Mouse (Mus musculus) heart, adult 18-20 months (tissue): ENCODE measurements around the gene Ckap5. TPM values are rescaled to one million over a fixed set of nuclear protein-coding genes. Genes with fewer than 3 reads are reported as not detected.
A peak's percentile ranks its signal among the peaks of the same experiment; 100 is the strongest.
"Not testable (repeated sequence)": the region's sequence is repeated elsewhere in the genome, so short reads cannot be mapped to it uniquely, and the experiment has no call there.

Source experiments
- DNase-seq, 2 experiments: peaks; one replicate each; pipeline ENCODE4 v3.0.0; 2021 to 2022; ENCODE audit warnings: mixed read lengths in 1 of 2
- total RNA-seq, 2 experiments: library from RNA; stranded (reverse); gene quantifications; 2 replicates each; pipeline ENCODE4 v1.2.3; 2021

The Ckap5 gene
- total RNA-seq, 2 experiments from 2014 or later = 49.1 to 50.4 TPM

DNA sequence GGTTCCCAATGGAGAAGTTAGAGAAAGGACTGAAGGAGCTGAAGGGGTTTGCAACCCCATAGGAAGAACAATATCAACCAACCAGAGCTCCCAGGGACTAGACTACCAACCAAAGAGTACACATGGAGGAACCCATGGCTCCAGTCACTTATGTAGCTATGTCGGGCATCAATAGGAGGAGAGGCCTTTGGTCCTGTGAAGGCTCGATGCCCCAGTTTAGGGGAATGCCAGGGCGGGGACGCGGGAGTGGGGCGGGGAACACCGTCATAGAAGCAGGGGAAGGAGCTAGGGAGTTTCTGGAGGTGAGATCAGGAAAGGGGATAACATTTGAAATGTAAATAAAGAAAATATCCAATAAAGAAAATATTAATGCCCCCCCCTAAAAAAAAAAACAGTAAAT, 96.8 kb downstream of the Ckap5 start:
- DNase-seq = not testable (repeated sequence)

DNA sequence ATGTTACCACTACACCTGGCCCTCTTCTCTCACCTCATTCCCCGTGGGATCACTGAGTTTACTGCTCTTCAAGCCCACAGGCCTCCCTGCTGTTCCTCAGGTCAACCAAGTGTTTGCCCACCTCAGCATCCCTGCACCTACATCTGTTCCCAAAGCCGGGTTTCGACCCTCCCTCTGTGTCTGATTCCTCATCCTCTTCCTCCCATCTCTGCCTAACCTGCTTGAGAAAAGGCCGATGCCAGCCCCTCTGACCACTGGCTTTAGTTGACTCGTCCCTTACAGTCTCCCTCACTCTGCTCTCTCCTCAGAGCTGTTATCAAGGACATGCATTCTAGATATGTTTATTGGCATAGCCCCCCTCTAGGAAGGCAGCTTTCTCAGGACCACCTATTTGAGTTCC, 100.9 kb downstream of the Ckap5 start:
- no peak for DNase-seq

DNA sequence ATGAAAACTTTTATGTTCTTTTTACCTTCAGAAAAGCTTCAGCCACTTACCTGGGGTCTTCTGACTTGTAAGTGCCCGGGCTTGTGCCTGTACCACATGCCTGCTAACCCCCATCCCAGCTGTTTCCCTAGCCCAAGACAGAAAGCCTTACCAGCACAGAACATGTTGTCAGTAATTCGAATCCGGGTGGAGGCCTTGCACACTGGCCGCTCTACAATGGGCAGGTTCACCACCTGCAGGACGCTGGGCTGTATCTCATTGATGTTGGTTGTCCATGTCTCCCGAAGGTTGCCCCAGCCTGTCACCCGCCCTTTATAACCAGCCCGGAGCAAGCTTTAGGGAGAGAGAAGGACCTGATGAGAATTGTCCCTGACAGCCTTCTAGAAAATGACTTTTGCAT, 101.6 kb downstream of the Ckap5 start:
- DNase-seq = no peak

DNA sequence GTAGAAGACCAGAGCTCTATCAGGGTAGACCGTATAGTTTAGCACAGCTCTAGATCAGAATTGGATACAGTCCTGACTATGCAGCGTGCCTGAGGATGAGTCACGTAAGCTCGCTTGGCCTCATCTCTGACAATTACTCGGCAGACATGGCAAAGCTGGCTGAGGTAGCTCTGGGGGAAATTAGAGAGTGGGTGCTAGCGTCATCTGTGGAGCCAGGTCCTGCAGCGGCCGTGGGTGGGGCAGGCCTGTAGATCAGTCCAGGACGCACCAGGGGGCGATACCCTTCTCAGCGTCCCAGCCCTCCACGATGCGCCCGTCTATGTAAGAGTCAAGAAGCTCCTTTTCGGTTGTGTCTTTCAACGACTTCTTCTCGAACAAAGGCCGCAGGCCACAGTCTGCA, 103.1 kb downstream of the Ckap5 start:
- DNase-seq = no peak

DNA sequence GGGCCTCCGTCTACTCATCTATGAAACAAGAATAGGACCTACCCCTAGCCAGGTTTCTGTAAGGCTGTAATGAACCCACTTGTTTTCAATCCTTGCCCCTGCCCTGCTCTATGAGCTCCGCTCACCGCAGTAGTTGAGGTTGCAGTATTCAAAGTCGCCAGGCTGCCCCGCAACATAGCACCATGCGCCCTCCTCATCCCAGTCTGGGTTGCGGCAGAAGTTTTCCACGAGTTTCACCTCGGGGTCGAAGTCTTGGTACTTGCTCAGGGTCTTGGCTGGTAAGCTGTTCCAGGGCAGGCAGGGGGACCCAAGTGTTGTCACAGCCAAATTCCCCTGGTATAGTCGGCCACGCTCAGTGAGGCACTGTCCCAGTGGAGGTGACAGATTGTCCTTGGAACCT, 103.8 kb downstream of the Ckap5 start:
- DNase-seq = no peak

DNA sequence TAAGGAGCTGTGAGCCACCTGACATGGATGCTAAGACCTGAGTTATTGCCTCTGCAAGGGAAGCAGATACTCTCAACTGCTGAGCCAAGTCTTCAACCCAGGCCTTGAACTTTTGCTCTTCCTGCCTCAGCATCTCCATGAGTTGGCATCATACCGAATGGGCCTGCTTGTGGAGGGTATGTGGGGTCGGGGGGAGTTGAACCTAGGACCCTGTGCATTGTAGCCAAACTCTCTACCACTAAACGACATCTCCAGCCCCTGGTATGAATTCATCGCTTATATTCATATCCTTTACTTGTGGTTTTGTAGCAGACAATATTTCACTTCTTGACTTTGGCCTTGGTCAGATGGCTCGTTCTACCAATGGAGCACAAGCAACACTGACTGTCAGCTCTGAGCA, 105.3 kb downstream of the Ckap5 start:
- no peak for DNase-seq

DNA sequence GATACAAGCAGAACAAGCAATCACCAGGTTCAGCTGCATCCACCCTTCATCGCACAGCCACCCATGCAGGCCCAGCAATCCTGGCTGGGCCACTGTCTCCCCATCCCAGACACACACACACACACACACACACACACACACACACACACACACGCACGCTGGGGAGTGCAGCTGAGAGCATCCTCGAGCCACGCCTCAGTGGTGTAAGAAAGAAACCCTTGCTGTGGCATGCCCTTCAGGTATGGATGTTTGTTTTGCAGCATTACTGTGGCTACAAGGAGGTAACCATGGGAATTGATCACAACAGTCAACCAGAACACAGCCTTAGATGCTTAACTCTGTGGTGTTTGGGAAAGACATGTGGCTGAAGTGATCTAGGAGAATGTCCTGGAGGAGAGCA, 105.8 kb downstream of the Ckap5 start:
- no peak for DNase-seq

DNA sequence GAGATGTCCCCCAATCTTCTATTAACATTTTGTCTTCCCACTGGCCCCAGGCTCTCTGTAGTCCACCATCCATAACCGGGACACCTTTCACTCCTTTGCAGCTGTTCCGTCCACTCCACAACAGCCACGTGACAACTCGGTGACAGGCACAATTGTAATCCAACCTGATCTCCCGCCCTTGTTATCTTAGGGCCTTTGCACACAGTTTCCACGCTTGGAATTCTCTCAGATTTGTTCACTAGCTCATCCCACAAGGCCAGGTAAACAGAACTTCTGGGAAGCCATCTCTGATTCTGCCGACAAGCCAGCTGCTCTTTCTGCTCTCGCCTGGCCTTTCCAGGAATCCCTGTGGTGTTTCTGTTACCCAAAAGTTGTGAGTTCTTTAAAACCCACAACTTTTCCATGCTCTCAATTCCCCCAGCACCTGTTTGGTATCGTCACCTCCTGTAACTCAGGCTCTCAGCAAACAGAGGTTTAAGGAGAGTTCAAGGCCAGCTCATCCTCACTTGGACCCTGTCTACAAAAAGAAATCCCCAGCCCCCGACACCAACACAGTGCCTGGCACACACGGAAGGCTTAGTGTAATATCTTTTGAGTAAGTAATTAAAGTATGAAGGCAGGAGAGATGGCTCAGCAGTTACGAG, 106.9 kb downstream of the Ckap5 start:
- no peak for DNase-seq

DNA sequence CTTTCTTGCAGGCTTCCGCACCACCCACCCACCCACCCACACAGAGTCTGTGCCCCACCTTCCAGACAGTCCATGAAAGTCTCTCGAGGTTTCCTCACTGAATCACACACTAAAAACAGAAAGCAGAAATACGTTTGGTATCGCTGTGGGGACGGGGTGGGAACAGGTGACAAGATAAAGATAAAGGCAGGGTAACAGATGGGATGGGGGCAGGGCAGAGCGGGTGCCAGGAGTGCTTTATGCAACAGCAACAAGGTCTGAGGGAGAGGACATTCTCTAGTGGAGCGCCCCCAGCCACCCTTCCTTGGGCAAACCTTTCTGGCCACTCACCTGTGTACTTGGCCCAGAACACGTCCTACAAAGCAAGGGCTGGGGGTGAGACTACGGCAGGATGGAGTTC, 108.3 kb downstream of the Ckap5 start:
- no peak for DNase-seq

DNA sequence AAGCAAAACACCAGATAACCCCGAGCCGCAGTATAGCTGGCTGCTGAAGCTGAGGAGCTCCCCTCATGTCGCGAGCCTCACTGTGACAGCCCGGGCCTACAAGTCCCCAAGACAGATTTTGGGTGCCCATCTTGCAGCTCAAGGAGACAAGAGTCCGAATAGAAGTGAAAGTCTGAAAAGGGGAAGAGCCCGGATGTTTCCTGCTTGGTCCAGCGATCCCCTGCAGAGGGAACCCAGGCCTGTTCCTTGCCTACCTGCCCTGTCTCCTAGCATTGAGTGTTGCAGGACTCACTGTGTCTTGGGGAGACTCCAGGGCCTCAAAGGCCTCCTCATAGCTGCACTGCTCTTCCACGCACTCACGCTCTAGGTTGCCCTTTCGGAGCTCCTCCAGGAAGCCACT, 108.9 kb downstream of the Ckap5 start:
- DNase-seq = no peak

DNA sequence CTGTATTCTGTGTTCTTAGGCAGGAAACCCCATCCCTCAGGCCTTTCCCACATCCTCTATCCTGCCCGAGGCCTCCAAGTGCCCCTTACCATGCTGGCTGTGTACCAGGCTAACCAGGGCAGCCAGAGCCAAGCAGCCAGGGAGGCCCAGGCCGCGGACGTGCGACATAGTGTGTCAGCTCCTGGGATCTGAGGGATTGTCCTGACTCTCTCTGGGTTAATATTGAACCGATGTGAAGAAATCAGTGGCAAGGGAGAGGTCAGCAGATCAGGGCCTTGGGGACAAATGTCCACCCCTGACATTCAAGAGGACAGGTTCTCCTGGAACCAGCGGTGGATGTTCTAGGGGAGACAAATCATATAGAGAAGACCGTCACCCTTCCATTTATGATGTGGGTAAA, 109.7 kb downstream of the Ckap5 start, which contains the start of gene F2:
TSS of gene F2 (minus strand) at position 186 of the 400 bp plus-strand sequence.
- no peak for DNase-seq

DNA sequence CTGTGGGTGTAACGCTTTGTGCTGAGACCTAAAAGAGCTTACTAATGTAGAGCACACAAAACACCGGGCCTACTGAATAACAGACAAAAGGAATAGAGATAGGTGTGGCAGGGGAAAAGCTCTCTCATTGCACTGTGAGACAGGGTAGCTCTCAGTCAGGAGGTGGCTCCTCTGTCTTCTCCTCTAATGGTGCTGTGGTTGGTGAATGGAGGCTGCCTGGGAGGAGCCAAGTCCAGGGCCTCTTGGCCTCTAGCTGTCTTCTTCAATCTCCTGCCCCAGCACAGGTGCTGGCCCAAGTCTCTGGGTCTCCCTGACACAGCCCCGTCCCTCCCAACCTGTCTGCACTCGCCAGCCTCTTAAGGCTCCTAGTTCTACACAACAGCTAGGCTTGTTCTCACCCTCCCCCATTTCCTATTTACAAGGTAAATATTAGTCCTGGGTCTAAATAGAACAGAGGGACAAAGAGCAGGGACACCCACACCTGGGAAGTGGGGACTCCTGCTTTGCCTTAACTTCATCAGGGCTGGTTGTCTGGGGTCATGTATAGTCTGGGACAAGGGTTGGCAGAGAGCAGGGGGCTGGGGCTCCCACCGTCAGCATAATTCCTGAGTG, 110.3 kb downstream of the Ckap5 start:
- DNase-seq = no peak

DNA sequence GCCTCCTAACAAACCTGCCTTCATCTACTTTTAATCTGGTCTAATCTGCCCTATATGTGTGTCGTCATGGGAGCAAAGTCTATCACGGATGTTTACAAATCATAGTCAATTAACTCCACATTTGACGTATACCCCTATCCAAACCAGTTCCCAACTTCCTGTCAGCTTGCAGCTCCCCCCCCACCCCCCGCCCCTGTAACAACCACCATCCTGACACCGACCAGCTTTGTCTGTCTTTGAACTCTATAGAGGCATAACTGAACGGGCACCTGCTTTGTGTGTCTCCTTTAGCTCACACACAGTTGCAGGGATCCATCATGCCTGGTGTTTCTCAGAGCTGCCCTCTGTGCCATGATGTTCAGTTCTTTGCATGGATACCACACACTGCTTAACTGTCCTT, 112.4 kb downstream of the Ckap5 start:
- no peak for DNase-seq

DNA sequence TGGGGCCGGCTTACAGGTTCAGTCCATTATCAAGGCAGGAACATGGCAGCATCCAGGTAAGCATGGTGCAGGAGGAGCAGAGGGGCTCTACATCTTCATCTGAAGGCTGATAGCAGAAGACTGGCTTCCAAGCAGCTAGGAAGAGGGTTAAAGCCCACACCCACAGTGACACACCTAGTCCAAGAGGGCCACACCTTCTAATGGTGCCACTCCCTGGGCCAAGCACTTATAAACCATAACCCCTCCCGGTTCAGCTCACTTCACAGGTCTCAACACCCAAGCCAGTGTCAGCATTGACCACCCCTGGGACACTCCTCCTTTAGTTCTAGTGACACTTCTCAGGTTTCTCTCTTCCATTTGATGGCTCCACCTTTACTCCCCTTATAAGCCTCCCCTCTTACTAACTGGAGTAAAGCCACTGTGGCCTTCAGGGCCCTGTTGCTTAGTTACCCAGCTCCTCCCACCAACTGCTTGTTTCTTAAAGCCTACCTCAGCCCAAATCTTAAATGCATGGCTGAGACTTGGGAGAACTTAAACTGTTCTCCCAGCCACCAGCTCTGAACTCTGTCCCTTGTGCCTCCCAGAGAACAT, 116.4 kb downstream of the Ckap5 start:
- DNase-seq = no peak

DNA sequence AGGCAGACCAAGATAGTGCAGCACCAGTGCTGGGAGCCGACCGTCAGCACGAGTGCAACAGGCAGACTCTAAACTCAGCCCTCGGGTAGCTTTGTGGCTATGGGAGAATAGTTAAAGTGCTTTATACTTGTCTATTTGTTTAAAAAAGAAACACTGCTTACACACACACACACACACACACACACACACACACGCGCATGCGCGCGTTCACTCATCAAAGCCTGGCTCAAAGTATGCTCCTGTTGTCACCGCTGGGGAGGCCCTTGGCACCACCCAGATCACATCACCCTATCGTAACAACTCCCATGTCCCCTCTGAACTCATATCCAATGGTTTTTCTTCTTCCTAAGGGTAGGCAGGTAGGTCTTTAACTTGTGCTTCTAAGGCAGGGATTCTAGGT, 117.5 kb downstream of the Ckap5 start:
- no peak for DNase-seq

DNA sequence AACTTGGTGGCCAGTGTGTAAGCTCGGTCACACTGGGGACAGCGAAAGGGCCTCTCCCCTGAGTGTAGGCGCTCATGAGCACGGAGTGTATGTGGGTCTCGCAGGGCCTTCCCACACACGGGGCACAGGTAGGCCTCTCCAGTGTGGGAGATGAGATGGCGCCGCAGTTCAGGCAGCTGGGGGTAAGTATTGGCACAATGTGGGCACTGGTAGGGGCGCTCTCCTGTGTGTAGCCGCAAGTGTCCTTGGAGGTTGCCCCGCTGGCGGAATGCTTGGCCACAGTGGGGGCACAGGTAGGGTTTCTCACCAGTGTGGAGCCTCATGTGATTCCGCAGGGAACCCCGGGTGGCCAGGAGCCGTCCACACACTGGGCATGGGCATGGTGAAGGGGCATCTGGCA, 118.8 kb downstream of the Ckap5 start:
- DNase-seq = no peak

DNA sequence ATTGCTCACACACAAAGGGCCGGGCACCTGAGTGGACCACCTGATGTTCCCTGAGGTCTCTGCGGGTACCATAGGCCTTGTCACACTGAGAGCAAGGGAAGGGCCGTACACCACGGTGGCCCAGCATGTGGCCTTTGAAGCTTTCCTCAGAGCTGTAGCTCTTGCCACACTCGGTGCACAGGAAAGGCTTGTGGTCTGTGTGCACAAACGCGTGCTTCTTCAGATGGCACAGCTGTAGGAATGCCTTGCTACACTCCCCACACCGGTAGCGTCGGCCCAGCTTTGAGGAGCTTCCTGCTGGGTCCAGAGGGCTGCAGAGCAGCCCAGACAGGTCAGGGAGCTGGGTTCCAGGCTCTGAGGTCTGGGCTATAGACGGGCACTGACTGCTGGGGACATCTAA, 119.2 kb downstream of the Ckap5 start:
- DNase-seq = no peak

DNA sequence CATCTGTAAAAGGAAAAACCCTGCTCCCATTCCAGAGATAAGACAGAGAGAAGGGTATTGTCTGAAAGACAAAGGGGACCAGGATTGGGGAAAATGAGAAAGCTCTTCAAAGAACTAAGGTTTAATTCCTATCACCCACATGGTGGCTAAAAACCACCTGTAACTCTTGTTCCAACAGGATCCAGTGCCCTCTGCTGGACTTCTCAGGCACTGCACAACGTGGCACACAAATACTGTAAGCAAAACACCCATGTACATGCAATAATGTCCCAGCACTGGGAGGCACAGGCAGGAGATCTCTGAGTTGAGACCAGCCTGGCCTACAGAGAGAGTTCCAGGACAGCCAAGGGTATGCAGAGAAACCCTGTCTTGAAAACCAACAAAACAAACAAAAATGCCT, 120.2 kb downstream of the Ckap5 start:
- peak; percentile 29 to 72 for DNase-seq

DNA sequence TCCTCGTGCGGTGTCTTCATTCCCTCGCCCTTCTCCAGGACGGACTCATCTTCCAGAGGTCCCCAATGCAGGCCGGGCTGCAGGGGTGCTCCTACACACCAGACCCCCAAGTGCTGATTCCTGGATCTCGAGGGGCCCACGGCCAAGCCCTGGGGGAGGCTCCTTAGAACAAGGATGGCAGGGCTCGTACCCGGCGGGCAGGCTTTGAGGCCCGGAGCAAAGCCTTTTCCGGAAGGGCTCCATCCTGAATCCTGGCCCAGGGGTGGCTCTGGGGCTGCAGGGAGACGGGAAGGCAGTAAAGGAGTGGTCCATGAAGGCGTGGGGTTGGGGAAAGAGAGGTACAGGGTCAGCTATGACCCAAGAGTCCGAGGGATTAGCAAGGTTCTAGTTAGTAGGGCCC, 122.6 kb downstream of the Ckap5 start:
- no peak for DNase-seq

DNA sequence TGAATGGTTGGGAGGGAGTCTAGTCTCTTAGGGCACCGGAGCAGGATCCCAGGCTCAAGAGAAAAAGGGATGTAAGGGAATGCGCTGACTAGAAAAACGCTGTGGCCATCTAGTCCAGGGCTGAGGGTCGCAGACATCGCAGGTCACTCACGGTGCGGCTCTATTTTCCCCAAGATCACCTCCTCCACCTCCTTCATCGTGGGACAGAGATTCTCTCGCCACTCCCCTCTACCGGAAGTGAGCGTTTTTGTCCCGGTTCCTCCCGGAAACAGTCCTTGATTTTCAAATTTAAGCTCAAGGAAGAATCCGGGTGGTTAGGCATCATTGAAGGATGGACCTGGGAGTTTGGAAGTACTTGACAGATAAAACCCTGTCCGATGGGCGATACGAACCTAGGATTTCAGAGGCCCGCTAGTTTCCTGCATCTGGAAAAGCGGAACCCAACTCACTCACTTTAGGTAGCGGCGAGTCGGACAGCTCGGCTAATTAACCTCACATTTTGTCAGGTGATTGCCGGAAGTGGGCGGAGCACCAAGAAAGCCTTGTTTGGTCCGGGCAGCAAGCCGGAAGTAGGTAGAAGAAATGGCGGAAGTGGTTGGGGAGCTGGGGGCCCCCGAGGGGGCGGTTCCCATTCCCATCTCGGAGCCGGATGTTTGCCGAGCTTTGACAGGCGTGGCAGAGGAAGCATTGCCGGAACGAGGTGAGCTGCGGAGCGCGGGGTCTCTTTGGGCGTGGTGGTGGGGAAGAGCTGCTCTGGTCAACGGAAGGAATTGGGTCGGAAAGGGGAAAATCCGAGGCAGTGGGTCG, 123.2 kb downstream of the Ckap5 start, which contains the start of the genes Zfp408 and Arhgap1:
TSS of gene Zfp408 (minus strand) at position 239 of the 807 bp plus-strand sequence.
TSS of gene Arhgap1 (plus strand) at position 308 of the 807 bp plus-strand sequence.
- DNase-seq = peak; percentile 98 to 99

DNA sequence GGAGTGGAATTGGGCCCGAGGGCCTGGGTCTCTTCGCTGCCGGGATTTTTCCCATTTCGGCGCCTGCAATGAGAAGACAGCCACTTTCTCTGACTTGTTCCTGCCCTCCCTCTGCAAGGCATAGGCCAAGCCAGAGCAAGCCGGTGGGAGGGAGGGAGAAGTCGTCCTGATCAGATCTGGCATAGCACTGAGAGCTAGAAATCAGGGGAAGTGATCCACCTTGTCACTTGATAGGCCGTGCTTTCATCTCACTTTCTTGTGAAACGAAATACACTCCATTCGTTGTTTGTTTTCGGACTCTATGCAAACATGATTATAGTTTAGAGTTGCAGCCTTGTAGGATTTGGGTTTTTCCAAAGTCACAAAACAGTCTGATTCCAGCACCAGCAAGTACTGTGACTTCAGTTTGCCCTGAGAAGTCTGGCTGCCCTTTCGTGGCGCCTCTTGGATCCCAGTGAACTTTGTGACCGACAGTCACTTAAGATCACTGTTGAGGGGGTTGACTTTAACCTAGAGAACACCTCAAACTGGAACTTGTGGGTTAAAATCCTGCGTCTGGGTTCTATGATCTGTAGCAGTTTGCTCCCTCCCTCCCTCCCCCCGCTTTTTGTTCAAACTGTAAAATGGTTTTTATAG, 123.9 kb downstream of the Ckap5 start:
- DNase-seq = no peak
